Mouse (Mus musculus): ENCODE results near the gene Gls. TPM values are rescaled to one million over a fixed set of nuclear protein-coding genes. Genes with fewer than 3 reads are reported as not detected.

Gene Gls
- total and polyA plus RNA-seq, 3 experiments = 148 to 358 (median 311) TPM

- H3K36me3 ChIP-seq (replicated peaks) = peaks cover 94% of the 10 kb centered on the region
- H3K4me3 ChIP-seq (ENCODE audit: low read depth, low read length) = no peak overlapping the region
- no peaks in the 10 kb centered on the region for H3K9me3 ChIP-seq (replicated peaks)
- ATAC-seq (ENCODE audit: extremely low read depth, insufficient number of reproducible peaks, low FRiP score, poor library complexity, severe bottlenecking) = no peak
- no peak for DNase-seq (ENCODE audit: low spot score)
- no peaks in the 10 kb centered on the region for H3K27me3 ChIP-seq (ENCODE audit: insufficient read depth, low read length)
- TF ChIP-seq CTCF (IDR thresholded peaks at IDR 0.05; ENCODE audit: low read depth, low read length) (no peak), GATA1 (IDR thresholded peaks at IDR 0.05; ENCODE audit: borderline replicate concordance, low read length) (no peak), TAL1 (conservative IDR thresholded peaks at IDR 0.05; ENCODE audit: low read depth, low read length) (no peak), POLR2AphosphoS5 (IDR thresholded peaks at IDR 0.05; ENCODE audit: insufficient replicate concordance, low read depth, low read length) (no peak), GATA2 (IDR thresholded peaks at IDR 0.05; ENCODE audit: borderline replicate concordance, low read depth, low read length) (no peak)
- peaks cover 11% of the 10 kb centered on the region for H3K4me1 ChIP-seq (ENCODE audit: insufficient read depth, low read depth, low read length)
These were observed 92.5 kb downstream of the Gls start for GRCm38 (mm10) chr1:52140534-52140933.

GRCm38 (mm10) chr1:52137292-52137691 lies 95.7 kb downstream of the Gls start:
- H3K4me1 ChIP-seq (ENCODE audit: insufficient read depth, low read depth, low read length) = peaks cover 6% of the 10 kb centered on the region; the same call in 1 of the 2 replicates
- H3K27me3 ChIP-seq (ENCODE audit: insufficient read depth, low read length) = no peaks in the 10 kb centered on the region
- H3K4me3 ChIP-seq (ENCODE audit: low read depth, low read length) = no peak overlapping the region
- TF ChIP-seq TAL1 (conservative IDR thresholded peaks at IDR 0.05; ENCODE audit: low read depth, low read length) (no peak), GATA2 (IDR thresholded peaks at IDR 0.05; ENCODE audit: borderline replicate concordance, low read depth, low read length) (no peak), CTCF (IDR thresholded peaks at IDR 0.05; ENCODE audit: low read depth, low read length) (no peak), POLR2AphosphoS5 (IDR thresholded peaks at IDR 0.05; ENCODE audit: insufficient replicate concordance, low read depth, low read length) (no peak), GATA1 (IDR thresholded peaks at IDR 0.05; ENCODE audit: borderline replicate concordance, low read length) (no peak)
- DNase-seq (ENCODE audit: low spot score) = no peak
- no peak for ATAC-seq (ENCODE audit: extremely low read depth, insufficient number of reproducible peaks, low FRiP score, poor library complexity, severe bottlenecking)
- no peaks in the 10 kb centered on the region for H3K9me3 ChIP-seq (replicated peaks)
- H3K36me3 ChIP-seq (replicated peaks) = peaks cover 96% of the 10 kb centered on the region

- H3K36me3 ChIP-seq (replicated peaks) = peaks cover 93% of the 10 kb centered on the region
- no peaks in the 10 kb centered on the region for H3K9me3 ChIP-seq (replicated peaks)
- TF ChIP-seq GATA2 (IDR thresholded peaks at IDR 0.05; ENCODE audit: borderline replicate concordance, low read depth, low read length) = no peak
- TF ChIP-seq GATA1 (IDR thresholded peaks at IDR 0.05; ENCODE audit: borderline replicate concordance, low read length) = no peak
- no peak for TF ChIP-seq POLR2AphosphoS5 (IDR thresholded peaks at IDR 0.05; ENCODE audit: insufficient replicate concordance, low read depth, low read length)
- TF ChIP-seq CTCF (IDR thresholded peaks at IDR 0.05; ENCODE audit: low read depth, low read length) = no peak
- TF ChIP-seq TAL1 (conservative IDR thresholded peaks at IDR 0.05; ENCODE audit: low read depth, low read length) = no peak
- no peaks in the 10 kb centered on the region for H3K27me3 ChIP-seq (ENCODE audit: insufficient read depth, low read length)
- no peak for ATAC-seq (ENCODE audit: extremely low read depth, insufficient number of reproducible peaks, low FRiP score, poor library complexity, severe bottlenecking)
- DNase-seq (ENCODE audit: low spot score) = no peak
- no peaks in the 10 kb centered on the region for H3K4me1 ChIP-seq (ENCODE audit: insufficient read depth, low read depth, low read length)
- no peak overlapping the region for H3K4me3 ChIP-seq (ENCODE audit: low read depth, low read length)
These were observed 99.8 kb downstream of the Gls start for GRCm38 (mm10) chr1:52133254-52133653.

DNA sequence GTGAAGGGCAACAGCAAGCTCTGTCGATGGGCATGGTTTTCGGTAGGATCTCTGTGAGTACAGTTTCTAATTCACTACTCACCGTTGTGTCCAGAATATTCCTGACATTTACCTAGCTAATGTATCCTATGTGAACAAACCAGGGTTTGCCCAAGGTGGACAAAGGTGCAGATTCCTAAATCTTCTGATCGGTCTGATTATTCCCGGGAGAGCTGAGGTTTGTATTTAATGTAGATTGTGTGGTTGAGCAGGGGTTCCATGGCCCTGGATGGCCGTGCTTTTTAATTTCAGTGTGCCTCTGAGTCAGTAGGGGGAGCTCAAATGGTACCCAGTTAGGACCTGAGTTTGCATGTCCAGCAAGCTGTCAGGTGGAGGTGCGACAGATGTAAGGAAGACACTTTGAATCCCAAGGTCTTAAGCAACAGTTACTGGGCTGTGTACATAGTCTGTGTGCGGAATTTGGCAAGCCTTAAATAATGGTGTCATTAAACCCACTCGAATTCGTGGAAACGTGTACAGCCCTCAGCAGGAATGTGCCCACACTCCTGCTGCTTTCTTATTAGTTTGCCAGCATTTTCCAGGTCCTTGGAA lies 101.2 kb downstream of the Gls start:
- DNase-seq (ENCODE audit: low spot score) (no peak), ATAC-seq (ENCODE audit: extremely low read depth, insufficient number of reproducible peaks, low FRiP score, poor library complexity, severe bottlenecking) (no peak)
- Histone ChIP-seq H3K36me3 (replicated peaks) (peaks cover 87% of the 10 kb centered on the region), H3K9me3 (replicated peaks) (no peaks in the 10 kb centered on the region), H3K27me3 (ENCODE audit: insufficient read depth, low read length) (no peaks in the 10 kb centered on the region), H3K4me1 (ENCODE audit: insufficient read depth, low read depth, low read length) (no peaks in the 10 kb centered on the region), H3K4me3 (ENCODE audit: low read depth, low read length) (no peak overlapping the region)
- TF ChIP-seq POLR2AphosphoS5 (IDR thresholded peaks at IDR 0.05; ENCODE audit: insufficient replicate concordance, low read depth, low read length) (no peak), TAL1 (conservative IDR thresholded peaks at IDR 0.05; ENCODE audit: low read depth, low read length) (no peak), GATA1 (IDR thresholded peaks at IDR 0.05; ENCODE audit: borderline replicate concordance, low read length) (no peak), GATA2 (IDR thresholded peaks at IDR 0.05; ENCODE audit: borderline replicate concordance, low read depth, low read length) (no peak), CTCF (IDR thresholded peaks at IDR 0.05; ENCODE audit: low read depth, low read length) (no peak)

GRCm38 (mm10) chr1:52129794-52130193 lies 103.2 kb downstream of the Gls start:
- Histone ChIP-seq H3K27me3 (ENCODE audit: insufficient read depth, low read length) (no peaks in the 10 kb centered on the region), H3K9me3 (replicated peaks) (no peaks in the 10 kb centered on the region), H3K36me3 (replicated peaks) (peaks cover 84% of the 10 kb centered on the region), H3K4me3 (ENCODE audit: low read depth, low read length) (no peak overlapping the region), H3K4me1 (ENCODE audit: insufficient read depth, low read depth, low read length) (no peaks in the 10 kb centered on the region)
- DNase-seq (ENCODE audit: low spot score) (no peak), ATAC-seq (ENCODE audit: extremely low read depth, insufficient number of reproducible peaks, low FRiP score, poor library complexity, severe bottlenecking) (no peak)
- TF ChIP-seq GATA1 (IDR thresholded peaks at IDR 0.05; ENCODE audit: borderline replicate concordance, low read length) (no peak), POLR2AphosphoS5 (IDR thresholded peaks at IDR 0.05; ENCODE audit: insufficient replicate concordance, low read depth, low read length) (no peak), CTCF (IDR thresholded peaks at IDR 0.05; ENCODE audit: low read depth, low read length) (no peak), GATA2 (IDR thresholded peaks at IDR 0.05; ENCODE audit: borderline replicate concordance, low read depth, low read length) (no peak), TAL1 (conservative IDR thresholded peaks at IDR 0.05; ENCODE audit: low read depth, low read length) (no peak)

- peaks cover 84% of the 10 kb centered on the region for H3K36me3 ChIP-seq (replicated peaks)
- no peak for TF ChIP-seq GATA1 (IDR thresholded peaks at IDR 0.05; ENCODE audit: borderline replicate concordance, low read length)
- TF ChIP-seq CTCF (IDR thresholded peaks at IDR 0.05; ENCODE audit: low read depth, low read length) = no peak
- TF ChIP-seq GATA2 (IDR thresholded peaks at IDR 0.05; ENCODE audit: borderline replicate concordance, low read depth, low read length) = no peak
- no peak for TF ChIP-seq TAL1 (conservative IDR thresholded peaks at IDR 0.05; ENCODE audit: low read depth, low read length)
- no peak for TF ChIP-seq POLR2AphosphoS5 (IDR thresholded peaks at IDR 0.05; ENCODE audit: insufficient replicate concordance, low read depth, low read length)
- H3K4me1 ChIP-seq (ENCODE audit: insufficient read depth, low read depth, low read length) = no peaks in the 10 kb centered on the region
- no peak overlapping the region for H3K4me3 ChIP-seq (ENCODE audit: low read depth, low read length)
- ATAC-seq (ENCODE audit: extremely low read depth, insufficient number of reproducible peaks, low FRiP score, poor library complexity, severe bottlenecking) (no peak), DNase-seq (ENCODE audit: low spot score) (no peak)
- no peaks in the 10 kb centered on the region for H3K27me3 ChIP-seq (ENCODE audit: insufficient read depth, low read length)
- no peaks in the 10 kb centered on the region for H3K9me3 ChIP-seq (replicated peaks)
These were observed 105.7 kb downstream of the Gls start for GRCm38 (mm10) chr1:52127350-52127749.

Data from G1E (cell line).